Comparison of ENCODE assay signal across 31 mouse cellular contexts in genomic region chr4:107185703-107186102, GRCm38 (mm10). TPM values are rescaled to one million over a fixed set of nuclear protein-coding genes. Genes with fewer than 3 reads are reported as not detected.
DNase-seq lines count a peak whose midpoint lies in the region; ATAC-seq and TF ChIP-seq lines count a peak whose summit lies in the region.
"Had no signal": no experiment of that assay in that cellular context is flagged by ENCODE, and none has a peak within 500 bp of the region (broad histone marks: within the 10 kb centered on the region; RNA-seq: fewer than 3 reads in every experiment).

No protein-coding gene starts in this region.

- no peak overlapping the region for H3K27ac ChIP-seq in forebrain, embryonic 10.5 days
- no peak overlapping the region for H3K27ac ChIP-seq in forebrain, embryonic 15.5 days (replicated peaks)
- peak overlapping the region; percentile 95 for H3K27ac ChIP-seq in embryonic facial prominence, embryonic 13.5 days
- no peak overlapping the region for H3K27ac ChIP-seq in limb, embryonic 11.5 days (replicated peaks; ENCODE audit: low read depth, low read length)
- H3K27ac ChIP-seq: heart, adult 2 months; hindbrain, embryonic 13.5 days; liver, embryonic 13.5 days had no signal

- H3K4me2 ChIP-seq in forebrain, embryonic 15.5 days (replicated peaks), result no peak overlapping the region
- peak overlapping the region; percentile 43 for H3K4me2 ChIP-seq in embryonic facial prominence, embryonic 13.5 days
- no peak overlapping the region for H3K4me2 ChIP-seq in limb, embryonic 11.5 days (ENCODE audit: low read depth, severe bottlenecking)
- H3K4me2 ChIP-seq: hindbrain, embryonic 13.5 days; kidney, embryonic 15.5 days; limb, embryonic 12.5 days; liver, embryonic 13.5 days; lung, embryonic 14.5 days had no signal

- no peaks in the 10 kb centered on the region for H3K9me3 ChIP-seq in forebrain, embryonic 10.5 days
- H3K9me3 ChIP-seq in forebrain, embryonic 15.5 days, result no peaks in the 10 kb centered on the region
- H3K9me3 ChIP-seq in embryonic facial prominence, embryonic 13.5 days, result no peaks in the 10 kb centered on the region
- no peaks in the 10 kb centered on the region for H3K9me3 ChIP-seq in limb, embryonic 11.5 days (ENCODE audit: control insufficient read depth, low read length)
- H3K9me3 ChIP-seq: hindbrain, embryonic 13.5 days; kidney, embryonic 15.5 days; limb, embryonic 12.5 days; liver, embryonic 13.5 days had no signal

- no peak for TF ChIP-seq CTCF in Patski (IDR thresholded peaks at IDR 0.05)

- POLR2A ChIA-PET in Patski (lab: Charles Lee), result interaction anchor here (1.2 kb wide), 1 partner anchor 273 kb away, joined by 3 read pairs; no protein-coding TSS in a partner anchor

- DNase-seq in forebrain, embryonic 10.5 days (ENCODE audit: extremely low spot score, low spot score), result peak; percentile 21
- peak; percentile 93 for DNase-seq in Patski (ENCODE audit: low read depth, low spot score)
- DNase-seq in limb, embryonic 11.5 days (ENCODE audit: low spot score), result peak; percentile 29
- no peak for DNase-seq in left cerebral cortex, adult 18-20 months (ENCODE audit: low spot score in 2 of 2)
- no peak for DNase-seq in spleen, adult 12 weeks (ENCODE audit: low spot score)
- no peak for DNase-seq in lung, adult 18-20 months
- DNase-seq: adrenal gland, adult 2 months; cerebellum, adult 11 months; cerebellum, adult 9-11 months; gastrocnemius, postnatal 25 days; heart, adult 2 months; heart, postnatal 36 days; kidney, adult 11 months; liver, embryonic 13.5 days; lung, embryonic 14.5 days; lung, postnatal 4 days had no signal

- WGBS in forebrain, embryonic 10.5 days, result 69% methylated on average over 3 of the region's 3 CpGs
- WGBS in forebrain, embryonic 15.5 days, result 70% methylated on average over 3 of the region's 3 CpGs
- WGBS in embryonic facial prominence, embryonic 13.5 days, result 14% methylated on average over 3 of the region's 3 CpGs
- WGBS in limb, embryonic 11.5 days, result 26% methylated on average over 3 of the region's 3 CpGs

- H3K4me1 ChIP-seq in forebrain, embryonic 10.5 days, result peaks cover 5% of the 10 kb centered on the region
- peaks cover 19% of the 10 kb centered on the region for H3K4me1 ChIP-seq in forebrain, embryonic 15.5 days
- H3K4me1 ChIP-seq in embryonic facial prominence, embryonic 13.5 days, result peaks cover 48% of the 10 kb centered on the region
- H3K4me1 ChIP-seq in limb, embryonic 11.5 days (ENCODE audit: control insufficient read depth, insufficient read depth, low read length), result no peaks in the 10 kb centered on the region; the same call in 1 of the 2 replicates

- H3K4me3 ChIP-seq in forebrain, embryonic 10.5 days, result no peak overlapping the region
- no peak overlapping the region for H3K4me3 ChIP-seq in forebrain, embryonic 15.5 days
- no peak overlapping the region for H3K4me3 ChIP-seq in embryonic facial prominence, embryonic 13.5 days
- no peak overlapping the region for H3K4me3 ChIP-seq in limb, embryonic 11.5 days (ENCODE audit: low read depth, low read length)
- H3K4me3 ChIP-seq: heart, adult 2 months; hindbrain, embryonic 13.5 days; kidney, embryonic 15.5 days; limb, embryonic 12.5 days; liver, embryonic 13.5 days had no signal

- no peaks in the 10 kb centered on the region for H3K27me3 ChIP-seq in forebrain, embryonic 10.5 days (ENCODE audit: poor library complexity, severe bottlenecking)
- no peaks in the 10 kb centered on the region for H3K27me3 ChIP-seq in forebrain, embryonic 15.5 days
- no peaks in the 10 kb centered on the region for H3K27me3 ChIP-seq in Patski
- H3K27me3 ChIP-seq in embryonic facial prominence, embryonic 13.5 days, result no peaks in the 10 kb centered on the region
- no peaks in the 10 kb centered on the region for H3K27me3 ChIP-seq in limb, embryonic 11.5 days (ENCODE audit: control insufficient read depth, insufficient read depth, low read length)
- H3K27me3 ChIP-seq: hindbrain, embryonic 13.5 days; kidney, embryonic 15.5 days; limb, embryonic 12.5 days; liver, embryonic 13.5 days had no signal

- CTCF ChIA-PET in Patski (lab: Charles Lee), result interaction anchor here (1.0 to 1.1 kb wide), 2 partner anchors 14 to 24 kb away, joined by 3 read pairs; no protein-coding TSS in a partner anchor

- no peak overlapping the region for H3K9ac ChIP-seq in forebrain, embryonic 15.5 days (replicated peaks)
- H3K9ac ChIP-seq in embryonic facial prominence, embryonic 13.5 days, result no peak overlapping the region
- no peak overlapping the region for H3K9ac ChIP-seq in limb, embryonic 11.5 days (ENCODE audit: low read length)
- H3K9ac ChIP-seq: hindbrain, embryonic 13.5 days; kidney, embryonic 15.5 days; limb, embryonic 12.5 days; liver, embryonic 13.5 days; lung, embryonic 14.5 days had no signal

- peaks cover 50% of the 10 kb centered on the region for H3K36me3 ChIP-seq in forebrain, embryonic 10.5 days (replicated peaks)
- peaks cover 45% of the 10 kb centered on the region for H3K36me3 ChIP-seq in forebrain, embryonic 15.5 days
- peaks cover 42% of the 10 kb centered on the region for H3K36me3 ChIP-seq in embryonic facial prominence, embryonic 13.5 days
- H3K36me3 ChIP-seq in limb, embryonic 11.5 days (ENCODE audit: control insufficient read depth, insufficient read depth, low read length), result peaks cover 6% of the 10 kb centered on the region; the same call in 1 of the 2 replicates

- in situ Hi-C loops in Patski (cut with MboI; ENCODE audit: low pct_unique_long_range_greater_than_20kb), result no loop called here

- ATAC-seq in forebrain, embryonic 15.5 days (replicated peaks), result no peak
- ATAC-seq in Patski, result peak; percentile 69
- 0 out of 2 replicates have a peak, but pooled peaks have one; percentile 56 for ATAC-seq in embryonic facial prominence, embryonic 13.5 days (ENCODE audit: insufficient number of reproducible peaks, insufficient read depth, low FRiP score, low TSS enrichment, low read depth)
- no peak for ATAC-seq in limb, embryonic 11.5 days (ENCODE audit: insufficient number of reproducible peaks, low FRiP score, low TSS enrichment, low read depth)
- ATAC-seq: CD4-positive, CD25-positive, alpha-beta regulatory T cell, adult 4 months; forebrain, embryonic 16.5 days had no signal

RNA-seq across cellular contexts. Expression of gene Tceanc2, which starts 6.8 kb away (rescaled TPM):
- 21.4 and 33.5 TPM in 2 replicates for polyA plus RNA-seq in forebrain, embryonic 10.5 days (2016; fragmentation: Nextera tagmentation; extraction: Ambion mirVana)
- 30.7 and 45.9 TPM in 2 replicates for polyA plus RNA-seq in forebrain, embryonic 15.5 days (2015; fragmentation: Nextera tagmentation; extraction: Ambion mirVana)
- polyA plus RNA-seq in Patski (2021), result 31.2 TPM
- polyA plus RNA-seq in embryonic facial prominence, embryonic 13.5 days (2015; fragmentation: Nextera tagmentation; extraction: Ambion mirVana), result 24.1 and 37.7 TPM in 2 replicates
- polyA plus RNA-seq in limb, embryonic 11.5 days (2014; fragmentation: Nextera tagmentation; extraction: Ambion mirVana), result 19.1 and 20.3 TPM in 2 replicates
- 10 to 100 TPM; 14.0 to 15.9 TPM for total RNA-seq in left cerebral cortex, adult 18-20 months (2021)

RNA-seq across cellular contexts. Expression of gene Tmem59, which starts 7.5 kb away (rescaled TPM):
- polyA plus RNA-seq in forebrain, embryonic 10.5 days (2016; fragmentation: Nextera tagmentation; extraction: Ambion mirVana), result 244 and 249 TPM in 2 replicates
- 373 and 391 TPM in 2 replicates for polyA plus RNA-seq in forebrain, embryonic 15.5 days (2015; fragmentation: Nextera tagmentation; extraction: Ambion mirVana)
- 401 TPM for polyA plus RNA-seq in Patski (2021)
- polyA plus RNA-seq in embryonic facial prominence, embryonic 13.5 days (2015; fragmentation: Nextera tagmentation; extraction: Ambion mirVana), result 492 and 497 TPM in 2 replicates
- polyA plus RNA-seq in limb, embryonic 11.5 days (2014; fragmentation: Nextera tagmentation; extraction: Ambion mirVana), result 295 TPM in 2 replicates
- 100 to 1,000 TPM; 233 to 241 TPM for total RNA-seq in left cerebral cortex, adult 18-20 months (2021)

RNA-seq across cellular contexts. Expression of gene Ldlrad1, which starts 23.3 kb away (rescaled TPM):
- not detected in 2 replicates for polyA plus RNA-seq in forebrain, embryonic 10.5 days (2016; fragmentation: Nextera tagmentation; extraction: Ambion mirVana)
- polyA plus RNA-seq in forebrain, embryonic 15.5 days (2015; fragmentation: Nextera tagmentation; extraction: Ambion mirVana), result not detected in 2 replicates
- not detected for polyA plus RNA-seq in Patski (2021)
- not detected in 2 replicates for polyA plus RNA-seq in embryonic facial prominence, embryonic 13.5 days (2015; fragmentation: Nextera tagmentation; extraction: Ambion mirVana)
- polyA plus RNA-seq in limb, embryonic 11.5 days (2014; fragmentation: Nextera tagmentation; extraction: Ambion mirVana), result not detected in 2 replicates
- total RNA-seq in left cerebral cortex, adult 18-20 months (2021), result not detected
- total RNA-seq: adrenal gland, adult 2 months; adrenal gland, postnatal 4 days; common myeloid progenitor, adult 5-6 weeks; gastrocnemius, postnatal 25 days; heart, adult 2 months; heart, postnatal 36 days; layer of hippocampus, postnatal 10 days; megakaryocyte-erythroid progenitor cell, adult 5-6 weeks; midbrain, postnatal 0 days had no signal
- polyA plus RNA-seq: forebrain, embryonic 16.5 days; heart, embryonic 14.5 days; hindbrain, embryonic 13.5 days; kidney, embryonic 15.5 days; limb, embryonic 12.5 days; liver, embryonic 13.5 days; lung, embryonic 14.5 days; midbrain, postnatal 0 days; neural tube, embryonic 14.5 days; stomach, embryonic 16.5 days had no signal

Comparison
In these comparisons a context has a peak if more than half of its experiments do, and no peak if none do; other contexts are left out.
1. DNase-seq: peak in forebrain, embryonic 10.5 days (single experiment), Patski (single experiment) and limb, embryonic 11.5 days (single experiment); none in left cerebral cortex, adult 18-20 months (0 of 2), spleen, adult 12 weeks (single experiment) and lung, adult 18-20 months (0 of 2).
2. ATAC-seq: peak in Patski (single experiment) and embryonic facial prominence, embryonic 13.5 days (single experiment); none in forebrain, embryonic 15.5 days (single experiment) and limb, embryonic 11.5 days (single experiment).